Mouse (Mus musculus) small intestine, adult 2 months (tissue): ENCODE results near the gene Sec24a.

Experiments used
- CTCF ChIP-seq: fragments of 200-500 bp; IDR thresholded peaks from 2 replicates; pipeline ENCODE4 v1.5.1; 2012; ENCODE audit warnings: low read depth, mild to moderate bottlenecking, control low read depth, inconsistent platforms, low read length, moderate library complexity, mixed read lengths; ENCODE audit not compliant: insufficient replicate concordance, insufficient read length; ENCODE audit errors: extremely low read depth
- POLR2A ChIP-seq: fragments of 200-500 bp; IDR thresholded peaks from 2 replicates; pipeline ENCODE4 v1.6.1; 2012; ENCODE audit warnings: low read depth, mild to moderate bottlenecking, control low read depth, inconsistent platforms, low read length, moderate library complexity

- no peak for TF ChIP-seq CTCF
- TF ChIP-seq POLR2A, result no peak
Observed at GRCm38 (mm10) chr11:51661867-51662365, 101.5 kb downstream of the Sec24a start.
